Mouse (Mus musculus) kidney, embryonic 16.5 days (tissue): ENCODE results near the gene Zbtb7b. TPM values are rescaled to one million over a fixed set of nuclear protein-coding genes. Genes with fewer than 3 reads are reported as not detected.

ENCODE experiments used
- ATAC-seq: fragments of 200-750 bp; cut with Nextera tagmentation; 2 replicates; pipeline ENCODE4 v1.8.0; 2017; ENCODE audit warnings: moderate TSS enrichment; ENCODE audit not compliant: low FRiP score, low TSS enrichment
- H3K27ac ChIP-seq: fragments of 300-500 bp; sonication (generic); 2 replicates; pipeline ENCODE4 v1.5.1; 2014; ENCODE audit warnings: low read length
- H3K27me3 ChIP-seq: fragments of 300-500 bp; sonication (generic); 2 replicates; pipeline ENCODE4 v1.6.1; 2014; ENCODE audit warnings: low read length, control low read depth, mixed read lengths; ENCODE audit not compliant: insufficient read depth
- H3K36me3 ChIP-seq: fragments of 300-500 bp; sonication (generic); 2 replicates; pipeline ENCODE4 v1.6.1; 2014; ENCODE audit warnings: low read length, control low read depth, mixed read lengths; ENCODE audit not compliant: insufficient read depth
- H3K4me1 ChIP-seq: fragments of 300-500 bp; sonication (generic); 2 replicates; pipeline ENCODE4 v1.6.1; 2014; ENCODE audit warnings: low read length, control low read depth, mixed read lengths; ENCODE audit not compliant: insufficient read depth
- H3K4me2 ChIP-seq: fragments of 300-500 bp; sonication (generic); replicated peaks from 2 replicates; pipeline ENCODE4 v1.6.1; 2014; ENCODE audit warnings: low read depth, low read length
- H3K4me3 ChIP-seq: fragments of 300-500 bp; sonication (generic); 2 replicates; pipeline ENCODE4 v1.5.1; 2014; ENCODE audit warnings: mild to moderate bottlenecking, low read length
- H3K9ac ChIP-seq: fragments of 300-500 bp; sonication (generic); replicated peaks from 2 replicates; pipeline ENCODE4 v1.6.1; 2014; ENCODE audit warnings: low read length
- H3K9me3 ChIP-seq: fragments of 300-500 bp; sonication (generic); 2 replicates; pipeline ENCODE4 v1.6.1; 2016; ENCODE audit warnings: low read length, control low read depth
- WGBS: fragments of 180-500 bp; shearing (Covaris S2); extraction: QIAGEN DNeasy Blood & Tissue Kit; methylation state at CpG from one replicate; pipeline ENCODE4 v1.1.7; 2014; 5-methylcytosine and 5-hydroxymethylcytosine counted together
- polyA plus RNA-seq: library from polyadenylated mRNA; unstranded; fragments of >200 nt; fragmentation: Nextera tagmentation; extraction: Ambion mirVana; gene quantifications from 2 replicates; pipeline ENCODE4 v1.2.1, GENCODE M21; 2015

The Zbtb7b gene
- polyA plus RNA-seq, 1 experiment from 2014 or later = 3.5 TPM

DNA sequence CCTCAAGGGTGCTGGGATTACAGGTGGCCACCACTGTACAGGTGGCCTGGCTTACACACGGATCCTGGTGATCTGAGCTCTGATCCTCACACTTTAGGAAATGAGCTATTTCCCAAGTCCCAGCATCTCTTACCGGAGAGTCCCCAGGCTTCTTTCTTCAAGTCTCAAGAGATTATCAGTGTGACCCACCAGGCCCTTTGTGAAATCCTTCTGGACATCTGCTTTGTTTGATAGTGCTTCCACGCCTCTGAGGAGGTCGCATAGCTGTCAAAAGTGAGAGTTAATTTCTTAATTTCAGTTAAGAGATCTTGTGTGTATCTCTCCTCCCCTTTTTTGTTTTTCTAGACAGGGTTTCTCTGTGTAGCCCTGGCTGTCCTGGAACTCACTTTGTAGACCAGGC lies 31.3 kb upstream of the Zbtb7b start:
- Histone ChIP-seq H3K9ac (no peak overlapping the region), H3K27ac (no peak overlapping the region), H3K4me3 (no peak overlapping the region), H3K4me2 (no peak overlapping the region), H3K36me3 (peaks cover 31% of the 10 kb centered on the region), H3K27me3 (no peaks in the 10 kb centered on the region), H3K9me3 (no peaks in the 10 kb centered on the region), H3K4me1 (peaks cover 35% of the 10 kb centered on the region)
- no peak for ATAC-seq
- WGBS = 93% methylated on average over 4 of the region's 4 CpGs

DNA sequence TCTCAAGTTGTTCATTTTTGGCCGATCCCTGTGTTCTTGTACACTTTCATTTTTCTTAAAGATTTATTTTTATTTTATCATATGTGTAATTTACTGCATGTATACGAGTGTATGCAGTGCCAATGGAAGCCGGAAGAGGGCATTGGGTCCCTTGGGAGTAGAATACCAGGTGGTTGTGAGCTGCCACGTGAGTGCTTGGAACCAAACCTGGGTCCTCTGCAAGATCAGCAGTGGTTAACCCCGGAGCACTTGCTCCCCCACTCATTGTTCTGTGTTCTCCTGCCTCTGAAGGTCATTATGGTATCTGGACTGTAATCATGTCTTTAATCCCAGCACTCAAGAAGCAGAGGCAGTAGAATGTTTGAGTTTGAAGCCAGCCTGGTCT lies 30.6 kb upstream of the Zbtb7b start:
- Histone ChIP-seq H3K9me3 (no peaks in the 10 kb centered on the region), H3K9ac (no peak overlapping the region), H3K27ac (no peak overlapping the region), H3K27me3 (no peaks in the 10 kb centered on the region), H3K4me2 (no peak overlapping the region), H3K4me3 (no peak overlapping the region), H3K4me1 (peaks cover 40% of the 10 kb centered on the region), H3K36me3 (peaks cover 31% of the 10 kb centered on the region)
- 65% methylated on average over 5 of the region's 5 CpGs for WGBS
- no peak for ATAC-seq

DNA sequence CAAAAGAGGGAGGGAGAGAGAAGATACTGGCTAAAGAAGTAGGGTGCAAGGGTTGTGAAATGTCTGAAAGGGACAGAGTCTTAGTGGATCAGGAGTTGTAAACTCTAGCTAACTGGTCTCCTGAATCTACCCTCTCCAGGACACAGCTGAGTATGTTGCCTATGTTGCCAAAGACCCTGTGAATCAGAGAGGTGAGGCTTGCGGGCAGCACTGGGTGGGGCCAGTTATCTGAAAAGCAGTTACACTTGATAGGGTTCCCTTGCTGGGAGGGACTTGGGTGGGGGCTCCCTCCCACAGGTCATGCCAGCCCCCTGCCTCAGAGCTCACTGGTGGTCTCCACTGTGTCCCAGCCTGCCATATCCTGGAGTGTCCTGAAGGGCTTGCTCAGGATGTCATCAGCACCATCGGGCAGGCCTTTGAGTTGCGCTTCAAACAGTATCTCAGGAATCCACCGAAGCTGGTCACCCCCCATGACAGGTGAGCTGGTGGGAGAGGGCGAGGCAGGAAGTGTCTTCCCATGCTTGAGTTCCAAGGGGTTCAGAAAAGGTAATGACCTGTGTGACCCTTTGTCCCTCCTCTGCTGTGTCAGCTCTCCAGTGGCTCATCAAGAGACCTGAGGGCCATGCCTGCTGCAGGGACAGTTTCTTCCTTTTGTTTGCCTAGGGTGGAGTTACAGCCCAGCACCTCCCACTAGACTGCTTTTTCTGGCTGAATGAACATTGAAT lies 30.0 kb upstream of the Zbtb7b start:
- Histone ChIP-seq H3K36me3 (peaks cover 31% of the 10 kb centered on the region), H3K27ac (no peak overlapping the region), H3K4me3 (no peak overlapping the region), H3K9ac (no peak overlapping the region), H3K4me1 (peaks cover 46% of the 10 kb centered on the region), H3K4me2 (no peak overlapping the region), H3K27me3 (no peaks in the 10 kb centered on the region), H3K9me3 (no peaks in the 10 kb centered on the region)
- 54% methylated on average over 5 of the region's 5 CpGs for WGBS
- no peak for ATAC-seq

DNA sequence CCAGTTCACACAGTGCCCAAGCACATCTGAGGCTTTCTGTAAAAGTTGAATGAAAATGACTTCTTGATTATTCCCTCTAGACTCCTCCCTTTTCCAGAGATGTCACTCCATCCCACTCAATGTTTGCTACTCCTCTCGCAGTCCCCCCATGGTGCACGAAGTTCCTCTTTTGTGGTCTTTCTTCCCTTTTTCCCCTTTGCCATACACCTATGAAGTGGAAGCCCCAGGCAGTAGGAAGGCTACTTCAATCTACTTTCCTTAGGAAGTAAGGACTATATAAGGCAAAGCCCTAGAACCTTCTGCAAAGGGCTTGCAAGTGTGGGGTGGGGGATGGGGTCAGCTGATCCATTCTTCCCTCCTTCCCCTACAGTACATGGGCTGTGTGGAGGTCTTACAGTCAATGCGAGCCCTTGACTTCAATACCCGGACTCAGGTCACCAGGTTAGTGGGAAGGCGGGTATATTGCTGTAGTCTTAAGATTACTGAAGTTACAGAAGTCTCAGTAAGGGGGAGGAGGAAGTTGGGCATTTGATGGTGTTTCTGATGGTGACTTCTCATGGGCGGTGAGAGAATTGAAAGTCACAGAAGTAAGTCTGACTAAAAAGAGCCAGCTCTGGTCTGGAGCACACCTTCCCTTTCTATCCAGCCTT lies 28.1 kb upstream of the Zbtb7b start:
- peak overlapping the region; percentile 65 for H3K4me3 ChIP-seq
- no peak for ATAC-seq
- WGBS = 68% methylated on average over 6 of the region's 6 CpGs
- H3K36me3 ChIP-seq = peaks cover 27% of the 10 kb centered on the region
- peak overlapping the region; percentile 88 for H3K4me2 ChIP-seq
- no peak overlapping the region for H3K27ac ChIP-seq
- no peaks in the 10 kb centered on the region for H3K9me3 ChIP-seq
- peaks cover 46% of the 10 kb centered on the region for H3K4me1 ChIP-seq
- H3K27me3 ChIP-seq = no peaks in the 10 kb centered on the region
- H3K9ac ChIP-seq = peak overlapping the region; percentile 77

DNA sequence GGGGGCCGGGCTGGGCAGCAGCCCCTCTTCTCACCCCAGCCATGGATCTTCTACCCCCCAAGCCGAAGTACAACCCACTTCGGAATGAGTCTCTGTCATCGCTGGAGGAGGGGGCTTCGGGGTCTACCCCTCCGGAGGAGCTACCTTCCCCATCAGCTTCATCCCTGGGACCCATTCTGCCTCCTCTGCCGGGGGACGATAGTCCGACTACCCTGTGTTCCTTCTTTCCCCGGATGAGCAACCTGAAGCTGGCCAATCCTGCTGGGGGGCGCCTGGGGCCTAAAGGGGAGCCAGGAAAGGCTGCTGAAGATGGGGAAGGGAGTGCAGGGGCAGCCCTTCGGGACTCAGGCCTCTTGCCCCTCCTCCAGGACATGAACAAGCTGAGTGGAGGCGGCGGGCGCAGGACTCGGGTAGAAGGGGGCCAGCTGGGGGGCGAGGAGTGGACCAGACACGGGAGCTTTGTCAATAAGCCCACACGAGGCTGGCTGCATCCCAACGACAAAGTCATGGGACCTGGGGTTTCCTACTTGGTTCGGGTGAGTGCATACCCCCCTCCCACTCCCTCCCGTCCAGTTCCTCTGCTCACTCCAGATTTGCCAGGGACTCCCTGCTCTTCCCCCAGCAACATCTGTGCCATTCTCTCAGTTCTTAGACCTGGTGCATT lies 27.4 kb upstream of the Zbtb7b start:
- peaks cover 20% of the 10 kb centered on the region for H3K36me3 ChIP-seq
- H3K27me3 ChIP-seq = no peaks in the 10 kb centered on the region
- H3K4me3 ChIP-seq = peak overlapping the region; percentile 65
- peak overlapping the region; percentile 88 for H3K4me2 ChIP-seq
- peak overlapping the region; percentile 77 for H3K9ac ChIP-seq
- H3K27ac ChIP-seq = peak overlapping the region; percentile 100
- WGBS = 9% methylated on average over 22 of the region's 22 CpGs
- H3K4me1 ChIP-seq = peaks cover 50% of the 10 kb centered on the region
- H3K9me3 ChIP-seq = no peaks in the 10 kb centered on the region
- ATAC-seq = no peak

DNA sequence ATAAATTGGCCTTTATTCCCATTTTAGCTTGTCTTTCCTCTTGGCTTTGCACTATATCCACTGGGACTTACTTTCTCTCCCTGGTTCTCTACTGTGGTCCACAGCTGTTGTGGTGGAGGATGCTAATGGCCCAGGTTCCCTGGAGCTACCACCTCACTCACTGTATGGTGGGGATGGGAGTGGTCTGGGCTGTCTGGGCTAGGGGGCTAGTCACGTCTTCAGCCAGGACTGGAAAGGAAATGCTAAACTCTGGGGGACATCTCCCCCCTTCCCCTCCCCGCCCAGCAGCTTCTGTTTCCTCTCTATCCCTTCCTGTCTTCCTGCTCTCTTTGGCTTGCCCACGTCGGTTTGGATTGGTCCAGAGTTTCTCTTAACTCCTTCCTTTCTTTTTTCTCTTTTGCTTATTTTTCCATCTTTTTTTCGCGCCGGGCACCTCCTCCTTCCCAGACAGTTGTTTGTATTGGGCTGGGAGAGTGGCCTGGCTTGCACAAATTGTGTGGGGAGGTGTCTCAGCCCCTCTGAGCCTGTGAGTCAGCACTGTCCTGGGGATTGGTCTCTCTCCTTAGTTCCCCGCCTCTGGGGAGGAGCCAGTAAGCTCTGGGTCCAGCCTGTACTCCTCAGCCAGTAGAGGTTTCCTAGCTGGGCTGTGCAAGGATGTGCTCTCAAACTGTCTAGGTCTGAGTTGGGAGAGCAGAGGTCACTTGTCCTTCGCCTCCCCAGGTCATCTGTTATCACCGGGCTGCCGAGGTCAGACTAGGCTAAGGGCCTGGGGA lies 26.6 kb upstream of the Zbtb7b start:
- H3K27me3 ChIP-seq = no peaks in the 10 kb centered on the region
- 2% methylated on average over 11 of the region's 11 CpGs for WGBS
- H3K36me3 ChIP-seq = peaks cover 15% of the 10 kb centered on the region
- H3K4me3 ChIP-seq = peak overlapping the region; percentile 65
- peak overlapping the region; percentile 88 for H3K4me2 ChIP-seq
- H3K9ac ChIP-seq = peak overlapping the region; percentile 77
- no peaks in the 10 kb centered on the region for H3K9me3 ChIP-seq
- peak; percentile 80 for ATAC-seq
- H3K4me1 ChIP-seq = peaks cover 56% of the 10 kb centered on the region
- peak overlapping the region; percentile 100 for H3K27ac ChIP-seq

DNA sequence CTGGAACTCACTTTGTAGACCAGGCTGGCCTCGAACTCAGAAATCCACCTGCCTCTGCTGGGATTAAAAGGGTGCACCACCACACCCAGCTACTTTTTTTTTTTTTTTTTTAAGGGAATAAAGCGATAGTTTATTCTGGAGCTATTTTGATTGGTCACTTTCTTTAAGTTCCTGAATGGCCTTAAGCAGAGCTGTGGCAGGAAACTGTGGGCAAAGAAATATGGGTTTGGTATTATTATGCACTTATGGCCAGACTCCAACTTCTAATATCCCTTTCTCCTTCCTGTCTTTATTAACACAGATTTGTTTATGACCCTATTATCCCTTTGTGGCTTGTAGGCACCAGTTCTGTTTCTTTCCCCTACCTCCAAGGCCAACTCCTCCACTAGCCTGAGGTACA lies 25.8 kb upstream of the Zbtb7b start:
- no peaks in the 10 kb centered on the region for H3K27me3 ChIP-seq
- no peak for ATAC-seq
- H3K27ac ChIP-seq = peak overlapping the region; percentile 100
- H3K4me1 ChIP-seq = peaks cover 56% of the 10 kb centered on the region
- peak overlapping the region; percentile 56; the same call in 1 of the 2 replicates for H3K9ac ChIP-seq
- peaks cover 17% of the 10 kb centered on the region for H3K36me3 ChIP-seq
- no peaks in the 10 kb centered on the region for H3K9me3 ChIP-seq
- 47% methylated on average over 2 of the region's 2 CpGs for WGBS
- peak overlapping the region; percentile 88 for H3K4me2 ChIP-seq
- H3K4me3 ChIP-seq = peak overlapping the region; percentile 65

DNA sequence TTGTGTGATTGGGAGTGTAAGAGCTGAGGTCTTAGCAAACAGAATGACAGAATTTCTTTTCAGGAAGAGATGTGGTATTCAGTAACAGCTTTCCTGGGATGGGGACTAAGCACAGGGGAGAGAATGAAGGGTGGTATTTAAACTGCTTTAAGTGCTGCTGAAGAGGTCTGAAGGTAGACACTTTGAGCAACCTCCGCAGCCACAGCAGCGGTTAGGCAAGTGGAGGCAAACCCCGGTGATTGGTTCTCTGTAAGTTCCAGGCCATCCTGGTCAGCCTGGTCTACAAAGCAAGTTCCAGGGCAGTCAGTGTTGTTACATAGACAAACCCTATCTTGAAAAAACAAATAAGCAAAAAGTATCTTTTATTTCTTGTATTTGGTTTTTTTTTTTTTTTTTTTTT lies 25.4 kb upstream of the Zbtb7b start:
- peak overlapping the region; percentile 91 for H3K9ac ChIP-seq
- no peak for ATAC-seq
- H3K27ac ChIP-seq = peak overlapping the region; percentile 100
- no peaks in the 10 kb centered on the region for H3K9me3 ChIP-seq
- peak overlapping the region; percentile 62 for H3K4me3 ChIP-seq
- H3K4me2 ChIP-seq = peak overlapping the region; percentile 88
- WGBS = 8% methylated on average over 3 of the region's 3 CpGs
- H3K27me3 ChIP-seq = no peaks in the 10 kb centered on the region
- peaks cover 19% of the 10 kb centered on the region for H3K36me3 ChIP-seq
- H3K4me1 ChIP-seq = peaks cover 53% of the 10 kb centered on the region

DNA sequence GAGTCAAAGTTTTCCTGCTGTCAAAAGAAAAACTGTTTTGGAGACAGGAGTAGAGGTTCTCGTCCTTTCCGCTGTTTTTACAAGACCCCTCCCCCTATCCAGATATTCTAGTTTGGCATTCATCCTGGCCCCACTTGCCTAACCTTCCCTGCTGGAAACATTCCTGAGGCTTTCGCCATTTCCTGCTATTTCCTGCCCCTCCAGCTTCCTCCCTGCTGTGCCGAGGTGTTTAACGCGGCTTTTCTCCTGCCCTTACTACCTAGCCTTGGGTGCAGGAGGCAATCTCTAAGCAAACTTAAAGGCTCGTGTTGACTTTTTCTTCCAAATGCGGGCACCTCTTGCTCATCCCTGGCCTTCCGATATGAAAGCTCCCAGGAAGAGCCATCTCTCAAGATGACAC lies 25.0 kb upstream of the Zbtb7b start:
- peak overlapping the region; percentile 62 for H3K4me3 ChIP-seq
- peak overlapping the region; percentile 88 for H3K4me2 ChIP-seq
- H3K9me3 ChIP-seq = no peaks in the 10 kb centered on the region
- ATAC-seq = no peak
- H3K9ac ChIP-seq = peak overlapping the region; percentile 91
- H3K27me3 ChIP-seq = no peaks in the 10 kb centered on the region
- peaks cover 49% of the 10 kb centered on the region for H3K4me1 ChIP-seq
- peaks cover 20% of the 10 kb centered on the region for H3K36me3 ChIP-seq
- peak overlapping the region; percentile 100 for H3K27ac ChIP-seq
- WGBS = 1% methylated on average over 9 of the region's 9 CpGs
